Mouse (Mus musculus) heart, embryonic 16.5 days (tissue): Measurements from ENCODE around the gene Rgmb. TPM values are rescaled to one million over a fixed set of nuclear protein-coding genes. Genes with fewer than 3 reads are reported as not detected.

Experiments
- ATAC-seq: fragments of 200-750 bp; cut with Nextera tagmentation; replicated peaks from 2 replicates; pipeline ENCODE4 v1.8.0; 2017; ENCODE audit warnings: moderate number of reproducible peaks; ENCODE audit not compliant: insufficient read depth, low FRiP score; ENCODE audit errors: extremely low read depth
- H3K27ac ChIP-seq: fragments of 300-500 bp; sonication (generic); 2 replicates; pipeline ENCODE4 v1.5.1; 2014; ENCODE audit warnings: mild to moderate bottlenecking, low read length, control low read depth, moderate library complexity
- H3K27me3 ChIP-seq: fragments of 300-500 bp; sonication (generic); 2 replicates; pipeline ENCODE4 v1.6.1; 2014; ENCODE audit warnings: low read length, mixed read lengths; ENCODE audit not compliant: control insufficient read depth, insufficient read depth
- H3K36me3 ChIP-seq: fragments of 300-500 bp; sonication (generic); 2 replicates; pipeline ENCODE4 v1.6.1; 2014; ENCODE audit not compliant: control insufficient read depth, insufficient read depth
- H3K4me1 ChIP-seq: fragments of 300-500 bp; sonication (generic); 2 replicates; pipeline ENCODE4 v1.6.1; 2014; ENCODE audit warnings: low read length, mixed read lengths; ENCODE audit not compliant: control insufficient read depth, insufficient read depth
- H3K4me2 ChIP-seq: fragments of 300-500 bp; sonication (generic); 2 replicates; pipeline ENCODE4 v1.6.1; 2014; ENCODE audit warnings: low read depth, mild to moderate bottlenecking, control low read depth, low read length
- H3K4me3 ChIP-seq: fragments of 300-500 bp; sonication (generic); 2 replicates; pipeline ENCODE4 v1.5.1; 2014; ENCODE audit warnings: mild to moderate bottlenecking, control low read depth, low read length
- H3K9ac ChIP-seq: fragments of 300-500 bp; sonication (generic); 2 replicates; pipeline ENCODE4 v1.6.1; 2014; ENCODE audit warnings: low read length, control low read depth
- H3K9me3 ChIP-seq: fragments of 300-500 bp; sonication (generic); replicated peaks from 2 replicates; pipeline ENCODE4 v1.6.1; 2016; ENCODE audit warnings: low read length; ENCODE audit not compliant: control insufficient read depth
- WGBS: fragments of 180-500 bp; shearing (Covaris S2); extraction: QIAGEN DNeasy Blood & Tissue Kit; methylation state at CpG from one replicate; pipeline ENCODE4 v1.1.7; 2014; 5-methylcytosine and 5-hydroxymethylcytosine counted together
- polyA plus RNA-seq: library from polyadenylated mRNA; unstranded; fragments of >200 nt; fragmentation: Nextera tagmentation; extraction: Ambion mirVana; gene quantifications from 2 replicates; pipeline ENCODE4 v1.2.1, GENCODE M21; 2015

The Rgmb gene
- polyA plus RNA-seq, 1 experiment from 2014 or later, result 8.9 TPM

- H3K36me3 ChIP-seq, result peaks cover 5% of the 10 kb centered on the region
- peaks cover 37% of the 10 kb centered on the region for H3K4me1 ChIP-seq
- H3K27me3 ChIP-seq, result no peaks in the 10 kb centered on the region
- no peak overlapping the region for H3K4me3 ChIP-seq
- ATAC-seq, result peak; percentile 7; the same call in 1 of the 2 replicates
- no peaks in the 10 kb centered on the region for H3K9me3 ChIP-seq
- 76% methylated on average over 11 of the region's 11 CpGs for WGBS
- no peak overlapping the region for H3K9ac ChIP-seq
- H3K27ac ChIP-seq, result no peak overlapping the region
- H3K4me2 ChIP-seq, result no peak overlapping the region
These were observed 14.3 kb downstream of the Rgmb start for GRCm38 (mm10) chr17:15816379-15817095.

GRCm38 (mm10) chr17:15815312-15816018 is 15.4 kb downstream of the Rgmb start:
- H3K4me3 ChIP-seq, result no peak overlapping the region
- H3K9ac ChIP-seq, result no peak overlapping the region
- no peak for ATAC-seq
- no peak overlapping the region for H3K27ac ChIP-seq
- peaks cover 5% of the 10 kb centered on the region for H3K36me3 ChIP-seq
- no peaks in the 10 kb centered on the region for H3K9me3 ChIP-seq
- WGBS, result 82% methylated on average over 10 of the region's 10 CpGs
- no peak overlapping the region for H3K4me2 ChIP-seq
- peaks cover 38% of the 10 kb centered on the region for H3K4me1 ChIP-seq
- H3K27me3 ChIP-seq, result no peaks in the 10 kb centered on the region

GRCm38 (mm10) chr17:15813658-15814212 is 17.1 kb downstream of the Rgmb start:
- ATAC-seq, result no peak
- peak overlapping the region; percentile 79 for H3K27ac ChIP-seq
- no peaks in the 10 kb centered on the region for H3K9me3 ChIP-seq
- H3K36me3 ChIP-seq, result peaks cover 5% of the 10 kb centered on the region
- H3K4me2 ChIP-seq, result no peak overlapping the region
- peaks cover 40% of the 10 kb centered on the region for H3K4me1 ChIP-seq
- H3K4me3 ChIP-seq, result no peak overlapping the region
- no peaks in the 10 kb centered on the region for H3K27me3 ChIP-seq
- 33% methylated on average over 3 of the region's 3 CpGs for WGBS
- peak overlapping the region; percentile 18; the same call in 1 of the 2 replicates for H3K9ac ChIP-seq

GRCm38 (mm10) chr17:15812136-15812778 is 18.6 kb downstream of the Rgmb start:
- no peak overlapping the region for H3K4me3 ChIP-seq
- H3K36me3 ChIP-seq, result peaks cover 6% of the 10 kb centered on the region
- no peak for ATAC-seq
- no peak overlapping the region for H3K4me2 ChIP-seq
- H3K9me3 ChIP-seq, result no peaks in the 10 kb centered on the region
- 77% methylated on average over 13 of the region's 13 CpGs for WGBS
- no peak overlapping the region for H3K27ac ChIP-seq
- H3K27me3 ChIP-seq, result no peaks in the 10 kb centered on the region
- H3K4me1 ChIP-seq, result peaks cover 48% of the 10 kb centered on the region
- H3K9ac ChIP-seq, result no peak overlapping the region

- H3K4me1 ChIP-seq, result peaks cover 48% of the 10 kb centered on the region
These were observed 20.9 kb downstream of the Rgmb start for GRCm38 (mm10) chr17:15809949-15810348.

GRCm38 (mm10) chr17:15808468-15809374 is 22.1 kb downstream of the Rgmb start:
- Histone ChIP-seq H3K4me2 (no peak overlapping the region), H3K9me3 (no peaks in the 10 kb centered on the region), H3K27ac (peak overlapping the region; percentile 61), H3K4me3 (no peak overlapping the region), H3K4me1 (peaks cover 36% of the 10 kb centered on the region), H3K9ac (peak overlapping the region; percentile 60), H3K27me3 (no peaks in the 10 kb centered on the region), H3K36me3 (peaks cover 6% of the 10 kb centered on the region)
- peak; percentile 40; the same call in 1 of the 2 replicates for ATAC-seq
- WGBS, result 23% methylated on average over 10 of the region's 10 CpGs

More at GRCm38 (mm10) chr17:15809949-15810348, 20.9 kb downstream of the Rgmb start:
- no peak overlapping the region for H3K4me3 ChIP-seq
- WGBS, result 83% methylated on average over 2 of the region's 2 CpGs
- H3K9me3 ChIP-seq, result no peaks in the 10 kb centered on the region
- no peak overlapping the region for H3K27ac ChIP-seq
- no peak overlapping the region for H3K9ac ChIP-seq
- H3K27me3 ChIP-seq, result no peaks in the 10 kb centered on the region
- ATAC-seq, result no peak
- H3K36me3 ChIP-seq, result peaks cover 6% of the 10 kb centered on the region
- H3K4me2 ChIP-seq, result no peak overlapping the region

- H3K4me2 ChIP-seq, result no peak overlapping the region
- peaks cover 6% of the 10 kb centered on the region for H3K36me3 ChIP-seq
- no peak overlapping the region for H3K27ac ChIP-seq
- H3K4me1 ChIP-seq, result peaks cover 31% of the 10 kb centered on the region
- no peaks in the 10 kb centered on the region for H3K27me3 ChIP-seq
- H3K4me3 ChIP-seq, result no peak overlapping the region
- ATAC-seq, result no peak
- 31% methylated on average over 4 of the region's 4 CpGs for WGBS
- no peaks in the 10 kb centered on the region for H3K9me3 ChIP-seq
- no peak overlapping the region for H3K9ac ChIP-seq
These were observed 22.8 kb downstream of the Rgmb start for GRCm38 (mm10) chr17:15808015-15808414.

GRCm38 (mm10) chr17:15807295-15807984 is 23.4 kb downstream of the Rgmb start:
- H3K27me3 ChIP-seq, result no peaks in the 10 kb centered on the region
- no peak overlapping the region for H3K27ac ChIP-seq
- H3K9ac ChIP-seq, result no peak overlapping the region
- H3K4me1 ChIP-seq, result peaks cover 31% of the 10 kb centered on the region
- 79% methylated on average over 23 of the region's 23 CpGs for WGBS
- H3K36me3 ChIP-seq, result peaks cover 6% of the 10 kb centered on the region
- no peak for ATAC-seq
- no peak overlapping the region for H3K4me3 ChIP-seq
- no peak overlapping the region for H3K4me2 ChIP-seq
- H3K9me3 ChIP-seq, result no peaks in the 10 kb centered on the region
